Mouse (Mus musculus) hindbrain, embryonic 15.5 days (tissue): ENCODE measurements around the gene Ftsj1. TPM values are rescaled to one million over a fixed set of nuclear protein-coding genes. Genes with fewer than 3 reads are reported as not detected.
A peak's percentile ranks its signal among the peaks of the same experiment; 100 is the strongest.

Experiments
- ATAC-seq: fragments of 200-750 bp; cut with Nextera tagmentation; 2 replicates; pipeline ENCODE4 v1.8.0; 2017; ENCODE audit warnings: low read depth, moderate number of reproducible peaks, moderate TSS enrichment; ENCODE audit not compliant: low FRiP score
- H3K27ac ChIP-seq: fragments of 300-500 bp; sonication (generic); replicated peaks from 2 replicates; pipeline ENCODE4 v1.5.1; 2015; ENCODE audit warnings: mild to moderate bottlenecking, inconsistent platforms
- H3K27me3 ChIP-seq: fragments of 300-500 bp; sonication (generic); 2 replicates; pipeline ENCODE4 v1.6.1; 2015; ENCODE audit warnings: control low read depth, inconsistent platforms
- H3K36me3 ChIP-seq: fragments of 300-500 bp; sonication (generic); 2 replicates; pipeline ENCODE4 v1.6.1; 2015; ENCODE audit warnings: control low read depth, inconsistent platforms
- H3K4me1 ChIP-seq: fragments of 300-500 bp; sonication (generic); replicated peaks from 2 replicates; pipeline ENCODE4 v1.6.1; 2015; ENCODE audit warnings: control low read depth, inconsistent platforms
- H3K4me2 ChIP-seq: fragments of 300-500 bp; sonication (generic); 2 replicates; pipeline ENCODE4 v1.6.1; 2015; ENCODE audit warnings: moderate library complexity, mild to moderate bottlenecking, inconsistent platforms
- H3K4me3 ChIP-seq: fragments of 300-500 bp; sonication (generic); 2 replicates; pipeline ENCODE4 v1.5.1; 2015; ENCODE audit warnings: mild to moderate bottlenecking, inconsistent platforms
- H3K9ac ChIP-seq: fragments of 300-500 bp; sonication (generic); 2 replicates; pipeline ENCODE4 v1.6.1; 2015; ENCODE audit warnings: inconsistent platforms
- H3K9me3 ChIP-seq: fragments of 300-500 bp; sonication (generic); 2 replicates; pipeline ENCODE4 v1.6.1; 2016; ENCODE audit warnings: control low read depth, inconsistent platforms
- WGBS: fragments of 180-500 bp; shearing (Covaris S2); methylation state at CpG from one replicate; pipeline ENCODE4 v1.1.7; 2015; 5-methylcytosine and 5-hydroxymethylcytosine counted together
- polyA plus RNA-seq: library from polyadenylated mRNA; unstranded; fragments of >200 nt; fragmentation: Nextera tagmentation; extraction: Ambion mirVana; gene quantifications from 2 replicates; pipeline ENCODE4 v1.2.1, GENCODE M21; 2015

The Ftsj1 gene
- polyA plus RNA-seq, 1 experiment from 2014 or later, result 51.0 TPM

DNA sequence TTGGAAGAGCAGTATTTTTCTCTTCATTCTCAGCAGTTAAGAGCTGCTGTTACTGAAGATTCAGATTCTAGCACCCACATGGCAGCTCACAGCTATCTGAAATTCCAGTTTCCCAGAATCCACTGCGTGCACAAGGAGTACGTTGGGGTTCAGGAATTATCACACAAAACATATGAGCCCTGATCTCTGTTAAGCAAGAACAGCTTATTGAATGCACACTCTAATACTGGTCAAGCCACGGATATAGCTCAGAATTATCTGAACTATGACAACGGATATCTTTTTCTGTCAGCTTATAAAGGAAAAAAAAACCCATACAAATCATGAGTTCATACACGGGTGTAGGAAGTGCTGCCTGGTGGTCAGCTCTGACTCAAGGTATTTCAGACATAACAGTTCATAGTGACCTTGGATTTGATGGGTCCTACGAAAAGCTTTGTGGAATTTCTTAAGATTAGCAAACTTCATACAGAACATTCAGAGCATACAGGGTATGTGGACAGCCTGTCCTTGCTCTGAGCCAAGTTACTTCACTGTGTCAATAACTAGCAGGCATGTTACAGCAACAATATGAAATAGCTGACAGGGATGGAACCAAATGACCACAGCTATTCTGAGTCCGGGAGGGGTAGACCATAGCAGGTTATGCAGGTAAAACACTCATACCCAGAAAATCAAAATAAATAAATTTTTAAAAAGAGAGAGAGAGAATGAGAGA, 40.6 kb downstream of the Ftsj1 start:
- H3K9ac ChIP-seq, result no peak overlapping the region
- no peak overlapping the region for H3K4me3 ChIP-seq
- no peaks in the 10 kb centered on the region for H3K9me3 ChIP-seq
- no peaks in the 10 kb centered on the region for H3K36me3 ChIP-seq
- H3K4me2 ChIP-seq, result no peak overlapping the region
- no peaks in the 10 kb centered on the region for H3K27me3 ChIP-seq
- ATAC-seq, result no peak
- no peak overlapping the region for H3K27ac ChIP-seq
- H3K4me1 ChIP-seq, result no peaks in the 10 kb centered on the region
- WGBS, result 84% methylated on average over 7 of the region's 7 CpGs

- no peak for ATAC-seq
- no peak overlapping the region for H3K4me2 ChIP-seq
These were observed 42.5 kb downstream of the Ftsj1 start for GRCm38 (mm10) chrX:8209720-8210119.

DNA sequence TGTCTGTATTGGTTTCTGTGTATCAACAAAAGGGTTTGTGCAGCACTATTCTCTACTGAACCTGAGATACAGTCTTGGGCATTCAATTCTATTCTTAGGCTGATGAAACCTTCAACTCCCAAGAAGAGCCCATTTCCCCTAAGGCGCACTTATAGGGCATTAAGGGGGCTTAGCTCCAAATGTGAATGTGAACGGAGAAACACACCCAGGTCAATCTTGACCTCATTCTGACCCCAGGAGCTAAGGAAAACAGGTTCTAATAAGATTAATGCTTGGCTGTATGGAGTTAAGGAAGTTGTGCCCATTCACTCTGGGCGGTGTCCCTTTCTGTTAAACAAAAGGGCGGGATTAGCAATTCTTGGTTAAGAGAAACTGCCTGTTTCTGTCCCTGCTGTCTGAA, 45.0 kb downstream of the Ftsj1 start:
- no peak for ATAC-seq
- no peaks in the 10 kb centered on the region for H3K27me3 ChIP-seq
- 32% methylated on average over 4 of the region's 4 CpGs for WGBS
- H3K36me3 ChIP-seq, result peaks cover 5% of the 10 kb centered on the region; the same call in 1 of the 2 replicates
- H3K4me2 ChIP-seq, result peak overlapping the region; percentile 59
- H3K4me3 ChIP-seq, result no peak overlapping the region; the same call in 1 of the 2 replicates
- no peaks in the 10 kb centered on the region for H3K9me3 ChIP-seq
- H3K27ac ChIP-seq, result no peak overlapping the region
- no peak overlapping the region for H3K9ac ChIP-seq
- H3K4me1 ChIP-seq, result peaks cover 6% of the 10 kb centered on the region

More at GRCm38 (mm10) chrX:8209720-8210119, 42.5 kb downstream of the Ftsj1 start:
- Histone ChIP-seq H3K27me3 (no peaks in the 10 kb centered on the region), H3K4me1 (peaks cover 6% of the 10 kb centered on the region), H3K4me3 (no peak overlapping the region), H3K36me3 (no peaks in the 10 kb centered on the region), H3K9ac (no peak overlapping the region), H3K9me3 (no peaks in the 10 kb centered on the region), H3K27ac (no peak overlapping the region)
- 76% methylated on average over 2 of the region's 2 CpGs for WGBS

GRCm38 (mm10) chrX:8206694-8207197, 45.5 kb downstream of the Ftsj1 start:
- Histone ChIP-seq H3K9ac (peak overlapping the region; percentile 50), H3K36me3 (peaks cover 5% of the 10 kb centered on the region; the same call in 1 of the 2 replicates), H3K27ac (peak overlapping the region; percentile 81), H3K27me3 (no peaks in the 10 kb centered on the region), H3K4me1 (peaks cover 6% of the 10 kb centered on the region), H3K9me3 (no peaks in the 10 kb centered on the region), H3K4me2 (peak overlapping the region; percentile 59), H3K4me3 (peak overlapping the region; percentile 54)
- peak; percentile 50 for ATAC-seq
- WGBS, result 14% methylated on average over 11 of the region's 11 CpGs

- peak within 1 kb of the TSS; percentile 50 for H3K9ac ChIP-seq
- WGBS, result 15% methylated on average over 44 of the region's 46 CpGs
- no peaks in the 10 kb centered on the region for H3K27me3 ChIP-seq
- peak within 1 kb of the TSS; percentile 54 for H3K4me3 ChIP-seq
- H3K36me3 ChIP-seq, result peaks cover 5% of the 10 kb centered on the region; the same call in 1 of the 2 replicates
- peak within 1 kb of the TSS; percentile 59 for H3K4me2 ChIP-seq
- peak; percentile 96 for ATAC-seq
- no peaks in the 10 kb centered on the region for H3K9me3 ChIP-seq
- peaks cover 6% of the 10 kb centered on the region for H3K4me1 ChIP-seq
- peak within 1 kb of the TSS; percentile 81 for H3K27ac ChIP-seq
These were observed 46.1 kb downstream of the Ftsj1 start, which contains the start of gene Porcn for GRCm38 (mm10) chrX:8206015-8206693. TSS of gene Porcn (minus strand) at chrX:8206525.

GRCm38 (mm10) chrX:8205551-8205950, 46.7 kb downstream of the Ftsj1 start:
- ATAC-seq, result no peak
- H3K27ac ChIP-seq, result peak overlapping the region; percentile 81; the same call in 1 of the 2 replicates
- peaks cover 6% of the 10 kb centered on the region for H3K4me1 ChIP-seq
- 28% methylated on average over 7 of the region's 7 CpGs for WGBS
- H3K9ac ChIP-seq, result peak overlapping the region; percentile 50
- no peaks in the 10 kb centered on the region for H3K9me3 ChIP-seq
- H3K36me3 ChIP-seq, result peaks cover 5% of the 10 kb centered on the region; the same call in 1 of the 2 replicates
- peak overlapping the region; percentile 54 for H3K4me3 ChIP-seq
- H3K27me3 ChIP-seq, result no peaks in the 10 kb centered on the region
- H3K4me2 ChIP-seq, result peak overlapping the region; percentile 59

DNA sequence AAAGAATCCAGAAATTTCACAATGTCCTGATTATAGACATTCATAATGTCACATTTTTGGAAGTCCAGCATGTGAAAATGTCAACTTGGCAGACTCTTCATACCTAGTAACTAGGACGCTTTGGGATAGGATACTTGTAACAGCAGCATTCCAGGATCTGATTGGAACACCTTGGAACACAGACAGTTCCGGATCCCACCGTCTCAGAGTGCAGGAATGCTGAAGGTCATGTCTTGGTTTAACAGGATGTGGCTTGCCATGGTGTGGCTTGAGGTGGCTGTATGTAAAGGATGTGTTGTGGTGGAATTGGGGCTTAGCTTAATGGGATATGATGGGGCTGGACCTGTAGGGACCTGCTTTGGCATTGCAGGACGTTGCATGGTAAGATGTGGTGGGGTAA, 47.1 kb downstream of the Ftsj1 start:
- H3K4me3 ChIP-seq, result peak overlapping the region; percentile 54
- WGBS, result 75% methylated on average over 4 of the region's 4 CpGs
- peak overlapping the region; percentile 50; the same call in 1 of the 2 replicates for H3K9ac ChIP-seq
- H3K36me3 ChIP-seq, result peaks cover 5% of the 10 kb centered on the region; the same call in 1 of the 2 replicates
- H3K4me2 ChIP-seq, result peak overlapping the region; percentile 59
- peaks cover 6% of the 10 kb centered on the region for H3K4me1 ChIP-seq
- H3K27me3 ChIP-seq, result no peaks in the 10 kb centered on the region
- no peaks in the 10 kb centered on the region for H3K9me3 ChIP-seq
- H3K27ac ChIP-seq, result no peak overlapping the region
- no peak for ATAC-seq

GRCm38 (mm10) chrX:8204076-8204475, 48.1 kb downstream of the Ftsj1 start:
- Histone ChIP-seq H3K4me3 (no peak overlapping the region), H3K36me3 (peaks cover 5% of the 10 kb centered on the region; the same call in 1 of the 2 replicates), H3K4me2 (no peak overlapping the region), H3K27me3 (no peaks in the 10 kb centered on the region), H3K4me1 (peaks cover 6% of the 10 kb centered on the region), H3K9ac (no peak overlapping the region), H3K9me3 (no peaks in the 10 kb centered on the region), H3K27ac (no peak overlapping the region)
- 86% methylated on average over 10 of the region's 10 CpGs for WGBS
- ATAC-seq, result no peak

- WGBS, result 85% methylated on average over 14 of the region's 14 CpGs
- Histone ChIP-seq H3K36me3 (peaks cover 5% of the 10 kb centered on the region; the same call in 1 of the 2 replicates), H3K27ac (no peak overlapping the region), H3K9ac (no peak overlapping the region), H3K27me3 (no peaks in the 10 kb centered on the region), H3K4me1 (peaks cover 6% of the 10 kb centered on the region), H3K4me3 (no peak overlapping the region), H3K9me3 (no peaks in the 10 kb centered on the region), H3K4me2 (no peak overlapping the region)
- ATAC-seq, result no peak
These were observed 49.1 kb downstream of the Ftsj1 start for GRCm38 (mm10) chrX:8203105-8203504.

- 24% methylated on average over 10 of the region's 10 CpGs for WGBS
- H3K27ac ChIP-seq, result peak within 1 kb of the TSS; percentile 83
- no peaks in the 10 kb centered on the region for H3K27me3 ChIP-seq
- no peaks in the 10 kb centered on the region for H3K36me3 ChIP-seq
- H3K4me3 ChIP-seq, result peak within 1 kb of the TSS; percentile 55
- ATAC-seq, result peak; percentile 59
- H3K9ac ChIP-seq, result peak within 1 kb of the TSS; percentile 55
- peak within 1 kb of the TSS; percentile 68 for H3K4me2 ChIP-seq
- H3K4me1 ChIP-seq, result peaks cover 5% of the 10 kb centered on the region; the same call in 1 of the 2 replicates
- H3K9me3 ChIP-seq, result no peaks in the 10 kb centered on the region
These were observed 58.8 kb downstream of the Ftsj1 start, which contains the start of gene Ebp for GRCm38 (mm10) chrX:8193419-8193723. TSS of gene Ebp (minus strand) at chrX:8193512.

DNA sequence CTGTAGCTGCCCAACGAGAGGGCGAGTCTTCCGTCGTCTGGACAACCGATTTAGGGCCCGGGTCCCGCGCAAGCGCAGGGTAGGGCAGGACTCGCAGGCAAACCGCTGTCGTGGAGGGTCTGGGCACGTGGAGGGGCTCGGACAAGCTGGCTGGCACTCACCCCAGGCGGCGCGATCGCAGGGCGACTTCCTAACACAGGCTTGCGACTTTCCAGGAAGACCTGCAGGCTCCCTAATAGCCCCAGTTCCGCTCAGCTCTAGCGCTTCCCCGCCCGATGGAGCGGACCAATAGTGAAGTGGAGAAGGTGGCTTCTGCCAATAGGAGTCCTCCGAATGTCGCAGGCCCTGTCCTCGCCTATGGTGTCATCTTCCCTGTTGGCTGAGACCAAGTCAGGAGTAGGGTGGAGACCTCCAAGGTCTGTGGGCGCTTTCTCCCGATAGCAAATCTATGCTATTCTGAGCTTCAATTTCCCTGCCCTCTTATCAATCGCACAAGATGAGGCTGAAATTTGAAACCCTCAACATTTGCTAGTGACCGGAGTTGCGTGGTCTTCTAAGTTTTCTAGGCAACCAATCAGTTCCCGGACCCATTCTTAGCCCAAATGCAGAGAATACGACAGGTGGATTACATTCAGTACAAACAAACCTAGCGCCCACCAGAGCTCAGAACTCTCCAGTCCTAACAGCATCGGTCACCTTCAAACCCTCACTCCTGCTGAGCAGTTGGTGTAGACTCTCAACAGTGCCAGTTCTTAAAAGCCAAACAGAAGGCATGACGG, 59.4 kb downstream of the Ftsj1 start:
- no peaks in the 10 kb centered on the region for H3K9me3 ChIP-seq
- no peaks in the 10 kb centered on the region for H3K27me3 ChIP-seq
- WGBS, result 18% methylated on average over 36 of the region's 38 CpGs
- ATAC-seq, result peak; percentile 96
- H3K4me2 ChIP-seq, result peak overlapping the region; percentile 68
- peak overlapping the region; percentile 55 for H3K9ac ChIP-seq
- H3K4me3 ChIP-seq, result peak overlapping the region; percentile 55
- no peaks in the 10 kb centered on the region for H3K36me3 ChIP-seq
- H3K4me1 ChIP-seq, result peaks cover 5% of the 10 kb centered on the region; the same call in 1 of the 2 replicates
- peak overlapping the region; percentile 83 for H3K27ac ChIP-seq
